Mouse (Mus musculus) midbrain, postnatal 0 days (tissue): Measurements from ENCODE around the gene A2ml1. TPM values are rescaled to one million over a fixed set of nuclear protein-coding genes. Genes with fewer than 3 reads are reported as not detected.

ENCODE experiments used
- ATAC-seq: fragments of 200-750 bp; cut with Nextera tagmentation; 2 replicates; pipeline ENCODE4 v1.8.0; 2017; ENCODE audit warnings: moderate number of reproducible peaks, mild to moderate bottlenecking, moderate TSS enrichment, moderate library complexity; ENCODE audit not compliant: low FRiP score
- DNase-seq: peaks from one replicate; pipeline ENCODE4 v3.0.0-alpha.2; 2015; ENCODE audit warnings: low spot score
- H3K27ac ChIP-seq: fragments of 300-500 bp; sonication (generic); 2 replicates; pipeline ENCODE4 v1.5.1; 2014; ENCODE audit warnings: low read depth, mild to moderate bottlenecking, low read length, mixed read lengths
- H3K27me3 ChIP-seq: fragments of 300-500 bp; sonication (generic); 2 replicates; pipeline ENCODE4 v1.6.1; 2014; ENCODE audit warnings: low read length, control low read depth, mixed read lengths; ENCODE audit not compliant: insufficient read depth
- H3K36me3 ChIP-seq: fragments of 300-500 bp; sonication (generic); 2 replicates; pipeline ENCODE4 v1.6.1; 2014; ENCODE audit warnings: low read length, control low read depth, mixed read lengths; ENCODE audit not compliant: insufficient read depth
- H3K4me1 ChIP-seq: fragments of 300-500 bp; sonication (generic); 2 replicates; pipeline ENCODE4 v1.6.1; 2014; ENCODE audit warnings: mild to moderate bottlenecking, control low read depth, antibody characterized with exemption, low read length, mixed read lengths; ENCODE audit not compliant: insufficient read depth
- H3K4me2 ChIP-seq: fragments of 300-500 bp; sonication (generic); 2 replicates; pipeline ENCODE4 v1.6.1; 2014; ENCODE audit warnings: low read depth, mild to moderate bottlenecking, low read length, mixed read lengths; ENCODE audit not compliant: poor library complexity, severe bottlenecking
- H3K4me3 ChIP-seq: fragments of 300-500 bp; sonication (generic); 2 replicates; pipeline ENCODE4 v1.5.1; 2014; ENCODE audit warnings: low read depth, mild to moderate bottlenecking, low read length, moderate library complexity
- H3K9ac ChIP-seq: fragments of 300-500 bp; sonication (generic); replicated peaks from 2 replicates; pipeline ENCODE4 v1.6.1; 2014; ENCODE audit warnings: mild to moderate bottlenecking, low read length, moderate library complexity, mixed read lengths; ENCODE audit not compliant: poor library complexity, severe bottlenecking
- H3K9me3 ChIP-seq: fragments of 300-500 bp; sonication (generic); 2 replicates; pipeline ENCODE4 v1.6.1; 2016; ENCODE audit warnings: low read length, control low read depth
- CTCF ChIP-seq: IDR thresholded peaks from 2 replicates; pipeline ENCODE4 v1.5.1; 2016; ENCODE audit warnings: antibody characterized with exemption, mild to moderate bottlenecking
- WGBS: fragments of 180-500 bp; shearing (Covaris S2); extraction: QIAGEN DNeasy Blood & Tissue Kit; methylation state at CpG from one replicate; pipeline ENCODE4 v1.1.7; 2014; 5-methylcytosine and 5-hydroxymethylcytosine counted together
- polyA plus RNA-seq: library from polyadenylated mRNA; unstranded; fragments of >200 nt; fragmentation: Nextera tagmentation; extraction: Ambion mirVana; gene quantifications from 2 replicates; pipeline ENCODE4 v1.2.1, GENCODE M21; 2015
- total RNA-seq: library from RNA; depleted of rRNA; stranded (reverse); fragments of >200 nt; gene quantifications from 2 replicates; pipeline ENCODE4 v1.2.3, GENCODE M21; 2014

A2ml1 gene
- total and polyA plus RNA-seq, 2 experiments from 2014 or later: 0.16 to 7.9 TPM

- DNase-seq (no peak), ATAC-seq (no peak)
- Histone ChIP-seq H3K9me3 (no peaks in the 10 kb centered on the region), H3K4me1 (no peaks in the 10 kb centered on the region), H3K4me3 (no peak overlapping the region), H3K36me3 (no peaks in the 10 kb centered on the region), H3K27ac (no peak overlapping the region), H3K27me3 (no peaks in the 10 kb centered on the region), H3K9ac (no peak overlapping the region), H3K4me2 (no peak overlapping the region)
- 85% methylated on average over 13 of the region's 13 CpGs for WGBS
- no peak for TF ChIP-seq CTCF
Measured at GRCm38 (mm10) chr6:128543226-128543625, 38.2 kb downstream of the A2ml1 start.

GRCm38 (mm10) chr6:128535250-128535649, 46.2 kb downstream of the A2ml1 start:
- Histone ChIP-seq H3K4me3 (no peak overlapping the region), H3K36me3 (no peaks in the 10 kb centered on the region), H3K27ac (no peak overlapping the region), H3K4me1 (no peaks in the 10 kb centered on the region), H3K9ac (no peak overlapping the region), H3K27me3 (no peaks in the 10 kb centered on the region), H3K9me3 (no peaks in the 10 kb centered on the region), H3K4me2 (no peak overlapping the region)
- TF ChIP-seq CTCF: no peak
- no peak for DNase-seq
- 96% methylated on average over 2 of the region's 2 CpGs for WGBS
- no peak for ATAC-seq

DNA sequence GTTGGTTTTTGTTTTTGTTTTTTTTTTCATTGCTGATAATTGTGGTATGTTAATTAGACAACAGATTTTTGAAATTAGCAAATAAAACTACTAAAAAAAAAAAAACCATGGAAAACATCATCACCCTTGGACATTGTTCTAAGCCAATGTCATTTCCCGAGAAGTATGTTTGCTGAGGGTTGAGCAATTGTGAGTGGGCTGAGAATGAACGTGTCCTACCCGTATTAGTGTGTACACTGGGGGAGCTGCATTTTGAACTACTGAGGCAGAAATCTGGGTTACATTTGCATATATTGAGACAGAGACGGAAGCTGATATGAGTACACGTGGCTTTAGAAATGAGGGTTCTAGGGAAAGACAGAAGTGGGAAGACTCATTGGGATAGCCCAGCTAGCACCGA, 48.1 kb downstream of the A2ml1 start:
- ATAC-seq (no peak), DNase-seq (no peak)
- no peak overlapping the region for H3K4me2 ChIP-seq
- no peak overlapping the region for H3K27ac ChIP-seq
- no peak overlapping the region for H3K4me3 ChIP-seq
- WGBS: 92% methylated on average over 6 of the region's 6 CpGs
- H3K27me3 ChIP-seq: no peaks in the 10 kb centered on the region
- H3K9me3 ChIP-seq: no peaks in the 10 kb centered on the region
- no peaks in the 10 kb centered on the region for H3K36me3 ChIP-seq
- TF ChIP-seq CTCF: no peak
- no peaks in the 10 kb centered on the region for H3K4me1 ChIP-seq
- no peak overlapping the region for H3K9ac ChIP-seq

- H3K9ac ChIP-seq: no peak overlapping the region
- DNase-seq (no peak), ATAC-seq (no peak)
- no peak overlapping the region for H3K4me3 ChIP-seq
- H3K4me2 ChIP-seq: no peak overlapping the region
- no peaks in the 10 kb centered on the region for H3K9me3 ChIP-seq
- no peaks in the 10 kb centered on the region for H3K27me3 ChIP-seq
- H3K27ac ChIP-seq: no peak overlapping the region
- WGBS: 91% methylated on average over 9 of the region's 9 CpGs
- H3K4me1 ChIP-seq: no peaks in the 10 kb centered on the region
- no peak for TF ChIP-seq CTCF
- no peaks in the 10 kb centered on the region for H3K36me3 ChIP-seq
Measured at GRCm38 (mm10) chr6:128532701-128533100, 48.7 kb downstream of the A2ml1 start.

GRCm38 (mm10) chr6:128528491-128528890, 52.9 kb downstream of the A2ml1 start:
- no peak for TF ChIP-seq CTCF
- no peaks in the 10 kb centered on the region for H3K36me3 ChIP-seq
- 67% methylated on average over 4 of the region's 4 CpGs for WGBS
- no peaks in the 10 kb centered on the region for H3K27me3 ChIP-seq
- no peak overlapping the region for H3K27ac ChIP-seq
- H3K4me1 ChIP-seq: no peaks in the 10 kb centered on the region
- DNase-seq (no peak), ATAC-seq (no peak)
- no peak overlapping the region for H3K4me2 ChIP-seq
- no peaks in the 10 kb centered on the region for H3K9me3 ChIP-seq
- no peak overlapping the region for H3K4me3 ChIP-seq
- no peak overlapping the region for H3K9ac ChIP-seq

DNA sequence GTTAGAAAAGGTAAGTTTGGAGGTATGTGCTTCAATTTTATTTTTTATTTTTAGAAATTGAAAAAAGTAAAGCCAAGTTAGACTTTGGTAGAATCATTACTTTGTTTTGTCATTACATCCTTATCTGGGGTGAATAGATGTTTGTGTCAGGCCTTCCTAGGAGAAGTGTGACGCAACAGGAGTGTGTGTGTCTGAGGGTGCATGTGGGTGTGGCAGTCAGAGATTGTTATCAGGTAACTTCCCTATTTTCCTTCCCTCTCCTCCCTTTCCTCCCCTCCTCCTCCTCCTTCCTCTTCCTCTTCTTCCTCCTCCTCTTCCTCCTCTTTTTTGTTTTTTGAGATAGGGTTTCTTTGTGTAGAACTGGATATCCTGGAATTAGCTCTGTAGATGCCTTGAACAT, 54.3 kb downstream of the A2ml1 start:
- no peaks in the 10 kb centered on the region for H3K27me3 ChIP-seq
- H3K27ac ChIP-seq: no peak overlapping the region
- H3K36me3 ChIP-seq: no peaks in the 10 kb centered on the region
- H3K4me3 ChIP-seq: no peak overlapping the region
- no peak for DNase-seq
- H3K4me2 ChIP-seq: no peak overlapping the region
- TF ChIP-seq CTCF: no peak
- H3K9ac ChIP-seq: no peak overlapping the region
- H3K4me1 ChIP-seq: no peaks in the 10 kb centered on the region
- H3K9me3 ChIP-seq: no peaks in the 10 kb centered on the region
- ATAC-seq: no peak
- WGBS: 93% methylated on average over 1 of the region's 1 CpGs
